Mouse (Mus musculus) embryo, embryonic 11 days (tissue): ENCODE measurements around the gene Celf2.

Experiments
- DNase-seq: peaks from one replicate; pipeline ENCODE4 v3.0.0-alpha.2; 2015

The Celf2 gene

GRCm38 (mm10) chr2:7173271-7174064, 335.9 kb downstream of the Celf2 start:
- DNase-seq, result no peak

GRCm38 (mm10) chr2:7171087-7171696, 338.2 kb downstream of the Celf2 start:
- DNase-seq, result peak; percentile 34

- no peak for DNase-seq
These were observed 343.6 kb downstream of the Celf2 start for GRCm38 (mm10) chr2:7165786-7166185.

- DNase-seq, result no peak
These were observed 349.3 kb downstream of the Celf2 start for GRCm38 (mm10) chr2:7160108-7160507.

GRCm38 (mm10) chr2:7147303-7147702, 362.1 kb downstream of the Celf2 start:
- no peak for DNase-seq

GRCm38 (mm10) chr2:7145541-7146043, 363.8 kb downstream of the Celf2 start:
- DNase-seq, result no peak

- no peak for DNase-seq
These were observed 364.5 kb downstream of the Celf2 start for GRCm38 (mm10) chr2:7144871-7145270.

- no peak for DNase-seq
These were observed 386.0 kb downstream of the Celf2 start for GRCm38 (mm10) chr2:7123366-7123765.

- DNase-seq, result peak; percentile 41
These were observed 393.6 kb downstream of the Celf2 start for GRCm38 (mm10) chr2:7115801-7116200.

GRCm38 (mm10) chr2:7115161-7115560, 394.2 kb downstream of the Celf2 start:
- DNase-seq, result peak; percentile 17

GRCm38 (mm10) chr2:7113738-7114137, 395.6 kb downstream of the Celf2 start:
- no peak for DNase-seq

- DNase-seq, result no peak
These were observed 397.1 kb downstream of the Celf2 start for GRCm38 (mm10) chr2:7112156-7112813.

- no peak for DNase-seq
These were observed 415.9 kb downstream of the Celf2 start for GRCm38 (mm10) chr2:7093414-7093813.

GRCm38 (mm10) chr2:7092641-7093040, 416.7 kb downstream of the Celf2 start:
- DNase-seq, result no peak

- DNase-seq, result no peak
These were observed 418.9 kb downstream of the Celf2 start for GRCm38 (mm10) chr2:7090496-7090895.

- DNase-seq, result peak; percentile 76
These were observed 420.1 kb downstream of the Celf2 start for GRCm38 (mm10) chr2:7089069-7089834.

GRCm38 (mm10) chr2:7088536-7088935, 420.8 kb downstream of the Celf2 start:
- peak; percentile 39 for DNase-seq

- no peak for DNase-seq
These were observed 421.9 kb downstream of the Celf2 start for GRCm38 (mm10) chr2:7087480-7087879.

GRCm38 (mm10) chr2:7083489-7084090, 425.8 kb downstream of the Celf2 start:
- no peak for DNase-seq

- no peak for DNase-seq
These were observed 426.9 kb downstream of the Celf2 start for GRCm38 (mm10) chr2:7082376-7083025.

- DNase-seq, result peak; percentile 45
These were observed 428.3 kb downstream of the Celf2 start for GRCm38 (mm10) chr2:7080794-7081783.
